Mouse (Mus musculus): ENCODE measurements around the gene Apod.

DNA sequence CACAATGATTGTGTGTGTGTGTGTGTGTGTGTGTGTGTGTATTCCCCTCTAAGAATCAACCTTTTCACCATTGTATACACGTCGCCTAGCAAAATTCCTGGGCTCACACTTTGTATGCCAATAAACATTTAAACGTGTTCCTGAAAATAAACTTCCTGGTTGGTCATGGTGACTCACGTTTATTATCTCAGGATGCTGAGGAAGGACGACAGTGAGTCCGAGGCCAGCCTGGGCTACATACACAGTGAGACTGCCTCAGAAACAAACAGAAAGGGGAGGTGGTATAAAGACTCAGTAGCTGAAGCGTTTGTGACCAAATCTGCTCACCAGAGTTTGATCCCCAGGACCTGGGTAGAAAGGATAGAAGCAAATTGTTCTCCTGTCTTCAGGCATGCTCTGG lies 67.2 kb downstream of the Apod start:
- TF ChIP-seq CTCF (IDR thresholded peaks at IDR 0.05; ENCODE audit: low read depth, low read length), result no peak
- TF ChIP-seq POLR2A (IDR thresholded peaks at IDR 0.05; ENCODE audit: extremely low read depth, insufficient read depth, low read length), result no peak
